Mouse (Mus musculus) c-Kit-positive CD71-positive TER-119-negative erythroid progenitor cells, embryonic 14.5 days (primary cell): ENCODE results near the gene Sirpa.

Experiments
- DNase-seq: peaks from one replicate; pipeline ENCODE4 v3.0.0-alpha.2; 2013; ENCODE audit warnings: low read depth

Sirpa gene

GRCm38 (mm10) chr2:129592459-129593140 lies at the start of gene Sirpa:
Gene Sirpa (plus strand): TSS chr2:129592835.
- no peak for DNase-seq

GRCm38 (mm10) chr2:129544448-129544847 lies 48.2 kb upstream of the Sirpa start:
- DNase-seq: no peak

- no peak for DNase-seq
These were observed 47.7 kb upstream of the Sirpa start for GRCm38 (mm10) chr2:129544919-129545318.

GRCm38 (mm10) chr2:129545596-129545995 lies 47.0 kb upstream of the Sirpa start:
- no peak for DNase-seq

- DNase-seq: no peak
These were observed 45.9 kb upstream of the Sirpa start for GRCm38 (mm10) chr2:129546772-129547171.

GRCm38 (mm10) chr2:129549537-129550135 lies 43.0 kb upstream of the Sirpa start:
- DNase-seq: no peak

GRCm38 (mm10) chr2:129550781-129551180 lies 41.9 kb upstream of the Sirpa start:
- no peak for DNase-seq

GRCm38 (mm10) chr2:129556081-129556480 lies 36.6 kb upstream of the Sirpa start:
- no peak for DNase-seq

- no peak for DNase-seq
These were observed 34.4 kb upstream of the Sirpa start for GRCm38 (mm10) chr2:129558008-129558874.

- no peak for DNase-seq
These were observed 33.8 kb upstream of the Sirpa start for GRCm38 (mm10) chr2:129558875-129559219.

GRCm38 (mm10) chr2:129561796-129562195 lies 30.8 kb upstream of the Sirpa start:
- no peak for DNase-seq

- no peak for DNase-seq
These were observed 28.5 kb upstream of the Sirpa start for GRCm38 (mm10) chr2:129563944-129564709.

- DNase-seq: no peak
These were observed 23.5 kb upstream of the Sirpa start for GRCm38 (mm10) chr2:129569120-129569519.

GRCm38 (mm10) chr2:129569556-129569955 lies 23.1 kb upstream of the Sirpa start:
- DNase-seq: no peak

GRCm38 (mm10) chr2:129573701-129574273 lies 18.8 kb upstream of the Sirpa start:
- no peak for DNase-seq

GRCm38 (mm10) chr2:129574395-129575046 lies 18.1 kb upstream of the Sirpa start:
- DNase-seq: no peak

- no peak for DNase-seq
These were observed 17.5 kb upstream of the Sirpa start for GRCm38 (mm10) chr2:129575113-129575512.

- no peak for DNase-seq
These were observed 15.8 kb upstream of the Sirpa start for GRCm38 (mm10) chr2:129576611-129577447.

- no peak for DNase-seq
These were observed 12.0 kb upstream of the Sirpa start for GRCm38 (mm10) chr2:129580656-129581055.

- no peak for DNase-seq
These were observed 10.8 kb upstream of the Sirpa start for GRCm38 (mm10) chr2:129581826-129582225.
